Mouse (Mus musculus) layer of hippocampus, postnatal 25 days (tissue): ENCODE results near the gene Ruvbl1. TPM values are rescaled to one million over a fixed set of nuclear protein-coding genes. Genes with fewer than 3 reads are reported as not detected.

Experiments
- DNase-seq, 2 experiments: peaks; one replicate each; pipeline ENCODE4 v3.0.0; 2022; ENCODE audit warnings: mixed read lengths in 2 of 2, low spot score in 1 of 2; ENCODE audit errors: extremely low spot score in 1 of 2
- total RNA-seq, 2 experiments: library from RNA; stranded (reverse); gene quantifications; 2 replicates each; pipeline ENCODE4 v1.2.3; 2021

Gene Ruvbl1
- total RNA-seq: 10 to 100 TPM; 38.8 to 44.4 TPM

DNA sequence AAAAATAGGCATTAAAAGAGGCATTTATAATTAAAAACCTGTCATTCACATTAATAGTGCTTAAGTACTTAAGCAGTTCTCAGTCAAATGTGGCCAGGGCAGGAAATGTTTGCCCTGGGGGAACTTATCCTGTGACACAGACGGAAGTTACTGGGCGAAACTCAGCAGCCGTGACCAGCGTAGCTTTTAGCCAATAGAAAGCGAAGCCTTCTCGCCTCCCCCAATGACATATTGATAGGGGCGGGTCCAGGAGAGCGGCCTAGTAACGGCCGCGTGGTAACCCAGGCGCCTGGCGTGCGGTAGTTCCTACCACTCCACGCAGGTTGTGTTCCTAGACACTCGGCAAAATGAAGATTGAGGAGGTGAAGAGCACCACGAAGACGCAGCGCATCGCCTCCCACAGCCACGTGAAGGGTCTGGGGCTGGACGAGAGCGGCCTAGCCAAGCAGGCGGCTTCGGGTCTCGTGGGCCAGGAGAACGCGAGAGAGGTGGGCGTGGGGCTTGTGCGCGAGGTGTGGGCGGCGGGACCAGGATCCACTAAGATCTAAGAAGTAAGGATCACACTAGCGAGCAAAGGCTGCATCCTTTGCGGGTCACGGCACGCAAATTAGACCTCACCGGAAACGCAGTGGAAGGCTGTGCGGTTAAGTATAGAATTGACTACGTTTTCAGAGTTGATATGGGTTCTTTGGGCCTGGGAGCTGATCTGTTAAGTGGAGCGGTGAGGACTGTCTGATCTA is at the start of gene Ruvbl1:
Gene Ruvbl1, plus strand, starts transcription at position 229 of the 740 bp plus-strand sequence.
- peak; percentile 73 for DNase-seq

DNA sequence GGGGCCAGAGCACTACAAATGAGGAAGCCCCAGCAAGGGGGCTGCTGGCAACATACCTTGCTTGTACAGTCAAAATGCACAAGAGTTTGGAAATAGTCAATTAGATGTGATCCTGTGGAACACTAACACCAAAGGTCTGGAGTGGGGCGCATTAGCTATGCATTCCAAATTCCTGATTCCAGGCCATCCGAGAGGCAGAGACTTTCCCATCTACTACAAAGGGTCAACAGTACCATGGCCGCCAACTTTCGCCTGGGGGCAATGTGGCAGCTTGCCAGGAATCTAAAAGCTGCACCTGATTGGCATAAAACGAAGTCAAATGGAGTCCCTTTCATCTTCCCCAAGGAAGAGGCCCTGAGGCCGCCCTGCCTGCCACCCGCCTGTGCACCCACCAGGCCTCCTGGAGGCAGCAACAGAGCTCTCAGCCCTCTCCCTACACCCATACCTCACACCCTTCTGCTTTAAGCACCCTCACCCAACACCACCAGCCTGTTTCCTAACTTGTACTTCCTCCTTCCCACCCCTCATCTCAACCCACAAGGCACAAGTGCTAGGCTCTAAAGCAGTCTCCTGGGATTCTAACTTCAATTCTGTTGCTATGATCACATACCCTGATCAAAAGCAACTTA is 49.0 kb upstream of the Ruvbl1 start:
- no peak for DNase-seq

DNA sequence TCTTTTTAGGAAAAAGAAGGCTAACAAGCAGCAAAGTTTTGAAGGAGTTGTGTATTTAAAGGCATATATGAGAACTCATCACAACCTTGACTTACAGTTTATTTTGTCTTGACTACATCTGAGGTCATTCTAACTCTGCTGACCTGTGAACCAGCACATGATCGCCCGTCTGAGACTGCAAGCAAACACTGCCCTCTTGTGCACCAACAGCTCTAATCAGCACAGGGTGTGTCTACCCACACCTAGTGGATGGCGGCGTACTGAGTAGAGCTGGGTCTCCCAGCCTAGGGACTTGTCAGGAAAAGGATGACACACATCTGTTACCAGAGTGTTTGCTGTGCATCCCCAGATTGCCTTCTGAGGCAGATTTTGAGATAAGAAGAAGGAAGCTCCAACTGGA is 34.0 kb upstream of the Ruvbl1 start:
- no peak for DNase-seq

DNA sequence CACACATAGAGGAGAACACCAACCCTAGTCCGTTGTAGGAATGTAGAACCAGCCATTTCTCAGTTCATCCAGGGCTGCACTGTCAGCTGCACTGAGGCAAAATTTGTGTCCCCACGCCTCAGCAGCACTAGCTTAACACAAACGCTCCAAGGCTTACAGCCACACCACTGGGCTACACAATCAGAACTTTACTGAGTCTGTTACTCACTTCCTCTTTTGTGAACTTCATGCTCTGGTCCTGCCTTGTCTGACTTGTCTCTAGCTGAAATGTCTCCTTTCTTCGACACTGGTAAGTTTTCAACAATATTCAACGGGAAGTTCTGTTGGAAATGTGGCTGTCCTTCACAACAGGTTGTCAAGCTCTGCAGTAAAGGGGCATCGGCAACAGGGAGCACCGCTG is 29.6 kb upstream of the Ruvbl1 start:
- no peak for DNase-seq

DNA sequence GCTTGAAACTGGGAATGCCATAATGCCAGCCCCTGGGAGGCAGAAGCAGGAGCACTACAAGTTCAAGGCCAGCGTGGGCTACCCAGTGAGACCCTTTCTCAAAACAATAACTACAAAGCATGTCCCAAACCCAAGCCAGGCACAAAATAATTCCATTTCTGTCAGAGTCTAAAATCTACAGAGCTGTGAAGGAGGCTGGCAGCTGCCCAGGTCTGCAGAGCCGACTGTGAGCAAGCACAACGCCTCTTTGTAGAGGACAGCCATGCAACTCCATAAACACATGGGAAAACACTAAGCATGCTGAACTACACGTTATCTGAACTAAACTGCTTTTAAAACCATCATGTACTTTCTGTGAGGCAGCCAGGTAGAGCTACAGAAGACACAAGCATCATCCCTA is 26.2 kb upstream of the Ruvbl1 start:
- DNase-seq: peak in 1 of 2 experiments; percentile 55

DNA sequence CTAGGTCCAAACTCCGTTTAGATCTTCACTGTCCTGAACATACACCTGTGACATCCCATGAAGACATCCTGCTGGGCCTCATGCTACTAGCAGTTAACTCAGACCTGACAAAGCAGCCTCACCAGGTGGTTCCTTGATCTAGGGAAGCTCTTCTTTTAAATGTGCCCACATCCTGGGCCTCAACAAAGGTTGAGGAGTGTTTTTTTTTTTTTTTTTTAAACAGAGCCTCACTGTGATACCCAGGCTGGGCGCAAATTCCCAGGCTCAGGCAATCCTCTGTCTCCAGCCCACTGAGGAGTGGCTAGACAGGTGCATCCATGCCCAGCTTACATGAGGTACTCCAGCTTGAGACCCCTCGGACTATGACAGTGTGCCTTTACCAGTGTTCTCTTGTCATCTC is 22.7 kb upstream of the Ruvbl1 start:
- no peak for DNase-seq

DNA sequence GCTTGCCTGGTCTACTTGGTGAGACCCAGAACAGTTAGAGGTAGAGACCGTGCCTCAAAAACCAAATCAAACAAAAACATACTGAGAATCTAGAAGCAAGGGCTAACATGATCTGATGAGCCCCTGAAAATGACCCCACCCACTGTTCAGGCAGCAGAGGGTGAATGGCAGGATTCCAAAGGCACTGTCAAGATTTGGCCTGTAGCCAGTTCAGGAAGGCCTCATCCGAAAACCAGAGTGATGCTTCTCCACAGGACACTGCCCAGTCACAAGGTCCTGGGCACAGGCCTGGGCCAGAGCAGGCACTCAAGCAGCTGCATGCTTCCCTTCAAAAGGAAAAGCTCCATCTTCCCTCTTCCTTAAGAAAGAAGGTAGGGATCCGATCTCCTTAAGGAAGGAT is 21.8 kb upstream of the Ruvbl1 start:
- no peak for DNase-seq

DNA sequence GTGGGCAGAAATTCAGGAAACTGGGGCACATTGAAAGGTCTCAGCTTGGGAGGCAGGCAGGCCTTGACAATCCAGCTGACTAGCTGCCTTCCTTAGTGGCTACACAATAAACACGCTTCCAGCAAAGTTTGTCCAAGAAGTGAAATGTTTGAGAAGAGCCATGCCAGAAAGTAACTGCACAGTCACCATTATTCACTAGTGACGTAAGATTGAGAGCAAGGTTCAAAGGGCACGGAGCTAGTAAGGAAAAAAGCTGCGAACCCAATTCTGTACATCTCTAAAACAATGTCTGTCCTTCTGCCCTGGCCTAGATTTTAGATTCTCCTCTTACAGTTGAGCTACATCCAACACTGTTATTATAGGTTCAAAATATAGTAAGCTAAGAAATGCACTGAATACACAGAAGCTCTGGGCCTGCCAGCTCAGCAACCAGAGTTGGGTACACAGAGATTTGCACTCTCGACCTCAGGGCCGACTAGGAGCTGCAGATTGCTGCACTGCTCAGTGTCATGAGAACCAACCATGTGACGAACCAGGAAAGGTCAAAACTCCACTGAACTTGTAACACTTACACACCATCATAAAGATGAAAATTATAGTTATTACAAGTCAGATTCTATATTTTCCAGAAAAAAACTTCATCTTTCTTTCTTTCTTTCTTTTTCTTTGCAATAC is 21.0 kb upstream of the Ruvbl1 start:
- DNase-seq: no peak

DNA sequence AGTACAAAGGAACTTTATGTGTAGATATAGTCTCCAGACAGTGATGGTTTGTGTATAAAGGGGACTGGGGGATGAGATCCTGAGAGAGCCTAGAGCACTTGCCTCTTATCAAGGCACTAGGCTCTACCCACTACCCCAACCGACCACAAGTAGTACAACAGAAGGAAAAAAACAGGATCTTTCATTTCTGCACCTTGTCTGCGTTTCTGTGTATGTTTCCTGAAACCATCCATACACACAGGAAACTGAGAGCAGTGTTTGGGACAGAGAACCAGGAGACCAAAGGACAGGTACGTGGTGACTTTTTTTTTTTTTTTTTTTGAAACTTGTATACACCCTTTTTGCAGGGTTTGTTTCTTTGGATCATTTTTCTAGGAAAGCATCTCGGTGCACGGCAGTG is 19.5 kb upstream of the Ruvbl1 start:
- no peak for DNase-seq

DNA sequence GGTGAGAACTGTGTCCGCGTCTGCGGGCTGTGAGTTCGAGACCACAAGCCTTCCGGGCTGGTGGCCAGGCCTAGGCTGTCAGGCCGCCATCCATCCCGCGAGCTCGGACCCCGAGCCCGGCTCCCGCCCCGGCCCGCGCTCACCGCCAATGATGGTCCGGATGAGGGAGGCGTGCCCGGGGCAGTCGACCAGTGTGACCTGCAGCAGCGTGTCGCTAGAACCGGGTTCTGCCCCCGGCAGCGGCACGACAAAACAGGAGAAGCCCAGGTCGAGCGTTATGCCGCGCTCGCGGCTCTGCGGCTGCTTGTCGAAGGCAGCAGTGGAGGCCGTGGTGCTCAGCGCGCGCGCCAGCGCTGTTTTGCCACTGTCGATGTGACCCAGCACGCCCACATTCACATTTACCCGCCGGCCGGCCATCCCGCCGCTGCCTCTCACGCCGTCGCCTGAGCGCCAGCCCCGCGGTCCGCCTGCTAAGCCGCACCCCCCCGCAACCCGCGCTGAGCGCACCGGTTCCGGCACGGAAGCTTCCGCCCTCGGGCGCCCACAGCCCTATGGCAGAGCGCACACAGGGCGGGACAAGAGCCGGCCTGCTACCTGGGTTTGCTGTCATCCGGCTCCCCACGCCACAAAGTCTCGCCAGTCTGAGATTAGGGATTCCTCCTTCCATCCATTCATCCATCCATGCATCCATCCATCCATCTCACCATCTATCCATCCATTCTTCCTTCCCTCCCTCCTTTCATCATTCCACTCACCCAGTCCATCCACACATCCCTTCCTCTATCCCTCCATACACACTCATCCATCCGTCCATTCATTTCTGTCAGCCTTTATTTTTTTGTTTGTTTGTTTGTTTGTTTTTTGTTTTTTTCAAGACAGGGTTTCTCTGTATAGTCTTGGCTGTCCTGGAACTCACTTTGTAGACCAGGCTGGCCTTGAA is 18.9 kb upstream of the Ruvbl1 start, which contains the start of gene Eefsec:
Gene Eefsec, minus strand, starts transcription at position 477 of the 940 bp plus-strand sequence.
- peak; percentile 76 to 82 for DNase-seq

DNA sequence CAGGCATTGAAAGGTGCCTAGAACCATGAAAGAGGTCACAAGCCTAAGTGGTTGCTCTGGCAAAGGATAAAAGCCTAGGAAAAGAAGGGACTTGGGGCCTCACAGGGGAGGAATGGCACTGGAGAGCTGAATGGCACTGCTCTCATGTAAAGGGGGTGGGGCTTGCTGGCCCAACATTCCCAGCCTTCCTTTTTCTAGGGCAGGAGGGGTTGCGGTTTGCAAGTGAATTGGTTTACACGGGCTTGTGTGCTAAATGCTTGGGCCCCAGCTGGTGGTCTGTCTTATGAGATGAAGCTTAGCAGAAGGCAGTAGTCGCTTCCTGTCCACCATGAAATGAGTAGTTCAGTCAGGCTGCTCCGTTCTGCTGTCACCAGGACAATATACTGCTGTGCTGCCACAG is 17.8 kb upstream of the Ruvbl1 start:
- no peak for DNase-seq

DNA sequence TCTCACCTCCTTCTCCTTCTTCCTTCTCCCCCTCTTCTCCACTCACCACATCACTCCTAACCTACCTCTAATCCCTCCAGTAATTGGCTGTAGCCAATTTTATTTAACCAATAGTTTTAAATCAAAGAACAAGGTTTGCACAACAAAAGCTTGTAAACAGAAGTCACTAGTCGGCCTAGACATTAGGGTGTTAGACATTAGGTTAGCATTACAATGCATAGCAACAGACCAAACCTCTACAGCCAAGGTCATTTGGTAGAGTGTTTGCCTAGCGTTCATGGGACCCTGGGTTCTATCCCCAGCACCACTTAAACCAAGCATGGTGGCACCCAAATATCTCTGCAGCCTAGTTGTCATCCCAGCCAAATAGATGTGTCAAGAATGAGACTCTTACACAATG is 10.7 kb upstream of the Ruvbl1 start:
- no peak for DNase-seq

DNA sequence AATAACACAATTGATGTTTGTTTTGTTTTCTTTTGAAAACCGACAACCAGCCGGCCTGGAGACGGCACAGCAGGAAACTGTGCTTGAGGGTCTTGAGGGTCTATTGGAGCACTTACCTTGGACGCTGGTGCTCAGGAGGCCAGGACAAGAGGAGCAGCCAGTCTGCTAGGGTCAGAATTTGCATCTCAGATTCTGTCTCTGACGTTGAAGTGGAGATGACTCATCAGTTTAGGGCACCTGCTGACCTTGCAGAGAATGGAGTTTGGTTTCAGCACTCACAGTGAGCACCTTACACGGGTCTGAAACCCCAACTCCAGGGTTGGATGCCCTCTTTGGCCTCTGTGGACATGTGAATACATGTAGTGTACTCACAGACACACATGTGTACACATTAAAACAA is 4.7 kb downstream of the Ruvbl1 start:
- no peak for DNase-seq

DNA sequence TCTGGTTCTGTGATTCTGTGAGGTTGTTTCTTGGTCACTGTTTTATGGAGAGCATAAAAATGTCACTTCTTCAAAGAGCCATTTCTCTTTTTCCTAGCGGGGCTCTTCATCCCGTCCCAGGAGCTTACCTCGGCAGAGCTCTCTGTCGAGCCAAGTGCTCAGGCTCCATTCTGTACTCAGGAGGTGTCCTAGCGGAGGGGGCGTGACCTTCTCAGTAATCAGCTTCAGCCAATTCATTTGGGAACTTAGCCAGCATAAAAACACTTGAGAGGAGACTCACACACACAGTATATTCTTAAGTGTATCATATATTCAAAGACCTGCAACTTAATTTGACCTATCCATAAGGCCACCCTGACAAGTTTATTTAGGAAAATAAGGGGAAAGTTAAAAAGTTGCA is 15.2 kb downstream of the Ruvbl1 start:
- DNase-seq: no peak

DNA sequence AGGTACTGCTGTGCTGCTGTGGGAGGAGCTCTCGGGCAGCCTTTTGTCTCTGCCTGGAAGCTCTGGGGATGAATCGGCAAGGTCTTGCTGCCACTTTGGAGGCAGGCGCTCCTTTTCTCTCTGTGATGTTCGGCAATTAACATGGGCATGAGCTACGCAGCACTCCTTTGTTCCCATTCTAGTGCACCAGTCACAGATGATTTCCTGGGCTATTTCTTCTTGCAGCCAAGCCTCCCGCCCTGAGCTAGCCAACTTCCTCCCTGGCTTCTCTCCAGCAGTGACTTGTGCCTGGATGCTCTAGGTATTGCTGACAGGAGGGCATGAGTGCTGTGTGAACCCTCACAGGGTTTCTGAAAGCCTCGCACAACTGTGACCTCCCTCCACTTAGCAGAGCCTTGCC is 17.9 kb downstream of the Ruvbl1 start:
- DNase-seq: no peak

DNA sequence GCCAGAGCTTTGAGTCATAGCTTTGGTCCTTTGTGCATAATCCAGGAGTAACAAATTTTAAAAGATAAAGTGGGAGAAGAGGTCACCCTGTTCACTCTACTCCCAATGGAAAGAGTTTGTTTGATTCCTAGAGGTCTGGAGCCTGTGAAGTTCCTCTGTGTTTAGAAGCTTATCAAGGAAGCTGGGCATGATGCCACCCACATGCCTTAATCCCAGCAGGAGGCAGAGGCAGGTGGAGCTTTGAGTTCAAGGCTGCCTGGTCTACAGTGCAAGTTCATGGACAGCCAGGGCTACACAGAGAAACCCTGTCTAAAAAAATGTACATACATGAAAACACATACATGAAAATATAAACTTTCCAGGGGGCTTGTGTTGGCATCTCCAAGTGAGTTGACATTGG is 18.7 kb downstream of the Ruvbl1 start:
- no peak for DNase-seq

DNA sequence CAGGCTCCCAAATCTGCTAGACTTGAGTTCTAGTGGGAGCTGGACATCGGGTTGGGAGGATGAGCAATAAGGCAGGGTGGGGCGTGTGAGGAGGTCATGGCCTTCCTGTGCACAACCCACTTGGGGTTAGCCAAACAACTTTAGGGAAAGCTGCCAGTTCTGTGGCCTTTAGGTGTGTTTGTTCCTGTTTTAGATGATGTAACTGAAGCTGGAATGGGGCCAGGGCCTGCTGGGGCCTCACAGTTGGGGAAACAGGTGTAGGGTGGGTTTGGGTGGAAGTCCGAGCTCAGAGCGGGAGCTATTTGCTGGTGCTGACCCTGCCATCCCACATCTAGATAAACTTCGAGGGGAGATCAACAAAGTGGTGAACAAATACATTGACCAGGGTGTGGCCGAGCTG is 20.2 kb downstream of the Ruvbl1 start:
- DNase-seq: no peak

DNA sequence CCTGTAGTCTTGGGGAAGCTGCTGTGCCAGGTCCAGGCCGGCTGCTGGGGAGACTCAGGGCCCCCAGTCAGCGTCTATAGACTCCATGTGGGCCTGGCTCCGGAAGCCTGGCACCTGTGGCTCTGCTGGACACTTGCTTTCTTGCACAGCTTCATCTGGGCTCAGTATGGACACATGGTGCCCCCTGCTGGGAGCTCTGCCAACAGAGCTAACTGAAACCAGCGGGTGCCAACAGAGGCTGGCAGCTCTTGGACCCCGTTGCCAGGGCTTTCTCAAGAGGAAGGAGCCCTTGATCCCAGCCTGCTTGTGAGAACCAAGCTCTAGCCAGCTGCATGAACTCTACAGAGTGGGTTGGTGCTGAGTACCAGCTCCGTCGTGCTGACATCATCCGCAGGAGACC is 21.7 kb downstream of the Ruvbl1 start:
- DNase-seq: peak in 1 of 2 experiments; percentile 74

DNA sequence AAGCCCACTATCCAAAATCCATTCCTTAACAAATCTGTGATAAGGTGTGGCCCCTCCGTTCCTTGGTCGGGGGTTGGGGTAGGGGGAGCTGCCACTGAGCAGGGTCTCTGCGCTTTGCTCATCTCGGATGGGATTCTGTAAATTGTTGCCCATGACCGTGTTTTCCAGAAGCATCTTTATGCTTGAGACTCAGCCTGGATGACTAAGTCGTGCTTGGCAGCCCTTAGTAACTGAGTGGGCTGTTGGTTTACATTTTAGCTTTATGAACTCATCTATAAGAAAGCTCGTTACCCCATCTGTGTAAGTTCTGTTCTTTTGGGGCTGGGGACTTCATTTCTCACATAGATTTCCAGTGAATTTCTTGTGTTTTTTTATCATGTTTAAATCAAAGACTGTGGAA is 23.8 kb downstream of the Ruvbl1 start:
- no peak for DNase-seq

DNA sequence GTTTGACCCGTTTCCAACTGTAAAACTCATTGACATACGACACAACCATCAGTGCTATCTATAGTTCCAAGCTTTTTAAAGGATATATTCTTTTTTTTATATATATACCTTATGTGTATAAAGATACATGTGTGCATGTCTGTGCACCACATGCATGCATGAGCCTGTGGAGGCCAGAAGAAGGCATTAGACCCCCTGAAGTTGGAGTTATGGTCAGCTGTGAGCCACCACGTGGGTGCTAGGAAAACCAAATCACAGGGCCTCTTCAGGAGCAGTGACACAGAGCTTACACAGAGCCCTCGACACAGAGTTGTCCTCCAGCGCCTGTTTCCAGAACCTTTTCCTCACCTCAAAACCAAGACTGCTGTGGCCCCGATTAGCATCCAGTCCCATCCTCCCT is 24.6 kb downstream of the Ruvbl1 start:
- DNase-seq: no peak
